Mouse (Mus musculus) kidney, adult 2 months (tissue): ENCODE measurements at regions not wholly inside any gene's neighbourhood (a gene's known extent, or its start where the extent isn't known, plus 50 kb on each side); places are given as distances from the start of the nearest gene placed in this dataset.

Experiments used
- CTCF ChIP-seq: fragments of 200-500 bp; conservative IDR thresholded peaks from 2 replicates; pipeline ENCODE4 v1.5.1; 2011; ENCODE audit warnings: low read depth, mild to moderate bottlenecking, control low read depth, low read length, moderate library complexity, mixed read lengths; ENCODE audit not compliant: insufficient read depth, insufficient read length
- POLR2A ChIP-seq: fragments of 200-500 bp; IDR thresholded peaks from one replicate; pipeline ENCODE4 v1.6.1; 2011; ENCODE audit warnings: low read depth, low read length, control low read depth

DNA sequence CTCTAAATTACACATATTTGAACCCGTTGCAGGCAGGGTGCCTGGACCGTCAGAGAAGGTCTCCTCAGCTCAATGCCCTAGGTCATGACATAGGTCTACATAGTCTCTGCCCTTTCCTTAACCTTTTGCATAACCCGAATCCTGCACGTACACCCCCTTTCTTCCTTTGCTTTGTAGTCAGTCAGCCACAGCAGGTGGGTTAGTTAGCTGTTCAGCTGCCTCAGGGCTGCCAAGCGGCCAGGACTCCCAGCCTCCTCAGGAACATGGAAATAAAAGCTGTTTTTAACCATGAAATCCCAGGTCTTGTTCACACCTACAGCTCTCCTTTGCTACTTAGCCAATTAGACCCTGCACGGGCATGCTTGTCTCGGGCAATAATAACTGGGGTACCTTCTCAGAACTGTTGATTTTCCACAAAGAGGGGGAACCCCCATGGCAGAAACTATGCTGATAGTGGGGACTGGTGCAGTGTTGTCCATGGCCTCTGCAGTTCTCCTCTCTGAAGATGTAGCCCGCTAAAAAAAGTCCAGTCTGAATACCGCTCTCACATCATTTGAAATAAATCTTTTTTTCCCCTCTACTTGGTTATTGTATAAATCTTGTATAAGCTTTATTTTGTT, 83.3 kb downstream of the Sik1 start:
- TF ChIP-seq CTCF (no peak), POLR2A (no peak)
